Comparison of ENCODE assay signal across 10 mouse cellular contexts in genomic region chr11:44002716-44003522, GRCm38 (mm10).
DNase-seq lines count a peak whose midpoint lies in the region; ATAC-seq and TF ChIP-seq lines count a peak whose summit lies in the region.
"Had no signal": no experiment of that assay in that cellular context is flagged by ENCODE, and none has a peak within 500 bp of the region (broad histone marks: within the 10 kb centered on the region; RNA-seq: fewer than 3 reads in every experiment).

No protein-coding gene starts in this region.

- DNase-seq in brain, adult 2 months (ENCODE audit: low read depth, low spot score) = peak; percentile 78
- DNase-seq in cerebellum, postnatal 10 days = peak; percentile 77 to 85
- DNase-seq in lung, embryonic 14.5 days = peak; percentile 78
- DNase-seq in frontal cortex, postnatal 14 days (ENCODE audit: low spot score in 2 of 2) = no peak
- no peak for DNase-seq in spleen, postnatal 10 days (ENCODE audit: low spot score in 2 of 2)
- no peak for DNase-seq in adrenal gland, postnatal 25 days

- 0 out of 2 replicates have a peak overlapping the region, but pooled peaks have one; percentile 0 for H3K27ac ChIP-seq in hindbrain, embryonic 16.5 days (ENCODE audit: low read depth, low read length)
- no peak overlapping the region for H3K27ac ChIP-seq in hindbrain, embryonic 13.5 days
- H3K27ac ChIP-seq in lung, embryonic 14.5 days (ENCODE audit: low read depth) = no peak overlapping the region
- H3K27ac ChIP-seq: heart, embryonic 15.5 days; midbrain, embryonic 10.5 days had no signal

- no peaks in the 10 kb centered on the region; the same call in 1 of the 2 replicates for H3K9me3 ChIP-seq in hindbrain, embryonic 16.5 days (ENCODE audit: control insufficient read depth, low read length)
- no peaks in the 10 kb centered on the region for H3K9me3 ChIP-seq in hindbrain, embryonic 13.5 days
- no peaks in the 10 kb centered on the region for H3K9me3 ChIP-seq in lung, embryonic 14.5 days (ENCODE audit: low read depth, low read length)
- H3K9me3 ChIP-seq: heart, embryonic 15.5 days; midbrain, embryonic 10.5 days had no signal

- WGBS in hindbrain, embryonic 16.5 days = 49% methylated on average over 6 of the region's 6 CpGs
- 57% methylated on average over 6 of the region's 6 CpGs for WGBS in hindbrain, embryonic 13.5 days
- 47% methylated on average over 6 of the region's 6 CpGs for WGBS in lung, embryonic 14.5 days

- no peak overlapping the region for H3K4me2 ChIP-seq in hindbrain, embryonic 16.5 days (ENCODE audit: low read length)
- no peak overlapping the region for H3K4me2 ChIP-seq in hindbrain, embryonic 13.5 days
- no peak overlapping the region for H3K4me2 ChIP-seq in lung, embryonic 14.5 days
- H3K4me2 ChIP-seq: heart, embryonic 15.5 days had no signal

- ATAC-seq in hindbrain, embryonic 16.5 days = peak; percentile 89
- no peak; the same call in 1 of the 2 replicates for ATAC-seq in hindbrain, embryonic 13.5 days (ENCODE audit: low FRiP score)
- ATAC-seq in lung, embryonic 14.5 days (ENCODE audit: insufficient read depth) = peak; percentile 70; the same call in 1 of the 2 replicates

- H3K27me3 ChIP-seq in hindbrain, embryonic 16.5 days (replicated peaks; ENCODE audit: control insufficient read depth, insufficient read depth, low read length) = no peaks in the 10 kb centered on the region
- H3K27me3 ChIP-seq in hindbrain, embryonic 13.5 days = no peaks in the 10 kb centered on the region
- H3K27me3 ChIP-seq in lung, embryonic 14.5 days (ENCODE audit: insufficient read depth, low read length) = no peaks in the 10 kb centered on the region
- H3K27me3 ChIP-seq: heart, embryonic 15.5 days had no signal

- no peaks in the 10 kb centered on the region for H3K36me3 ChIP-seq in hindbrain, embryonic 16.5 days (ENCODE audit: control insufficient read depth, insufficient read depth, low read length)
- no peaks in the 10 kb centered on the region for H3K36me3 ChIP-seq in hindbrain, embryonic 13.5 days
- H3K36me3 ChIP-seq in lung, embryonic 14.5 days (ENCODE audit: insufficient read depth) = no peaks in the 10 kb centered on the region
- H3K36me3 ChIP-seq: heart, embryonic 15.5 days; midbrain, embryonic 10.5 days had no signal

- no peak overlapping the region for H3K9ac ChIP-seq in hindbrain, embryonic 16.5 days (ENCODE audit: low read depth, low read length)
- H3K9ac ChIP-seq in hindbrain, embryonic 13.5 days = no peak overlapping the region
- H3K9ac ChIP-seq in lung, embryonic 14.5 days = no peak overlapping the region
- H3K9ac ChIP-seq: heart, embryonic 15.5 days had no signal

- H3K4me3 ChIP-seq in hindbrain, embryonic 16.5 days (ENCODE audit: low read length) = no peak overlapping the region
- no peak overlapping the region for H3K4me3 ChIP-seq in hindbrain, embryonic 13.5 days
- no peak overlapping the region for H3K4me3 ChIP-seq in lung, embryonic 14.5 days (ENCODE audit: low read depth, low read length)
- H3K4me3 ChIP-seq: heart, embryonic 15.5 days; midbrain, embryonic 10.5 days had no signal

- H3K4me1 ChIP-seq in hindbrain, embryonic 16.5 days (ENCODE audit: control insufficient read depth, insufficient read depth, low read depth, low read length) = no peaks in the 10 kb centered on the region; the same call in 1 of the 2 replicates
- H3K4me1 ChIP-seq in hindbrain, embryonic 13.5 days (replicated peaks) = no peaks in the 10 kb centered on the region
- 0 out of 2 replicates have a peak, but pooled peaks cover 3% of the 10 kb centered on the region for H3K4me1 ChIP-seq in lung, embryonic 14.5 days (ENCODE audit: insufficient read depth)
- H3K4me1 ChIP-seq: heart, embryonic 15.5 days; midbrain, embryonic 10.5 days had no signal

- TF ChIP-seq CTCF in lung, embryonic 14.5 days (IDR thresholded peaks at IDR 0.05; ENCODE audit: low read depth) = no peak

Comparison
In these comparisons a context has a peak if more than half of its experiments do, and no peak if none do; other contexts are left out.
1. DNase-seq: peak in brain, adult 2 months (single experiment), cerebellum, postnatal 10 days (2 of 2) and lung, embryonic 14.5 days (single experiment); none in frontal cortex, postnatal 14 days (0 of 2), spleen, postnatal 10 days (0 of 2) and adrenal gland, postnatal 25 days (single experiment).